Mouse (Mus musculus) urinary bladder, postnatal 10 days (tissue): ENCODE data around the gene Fancm.
A peak's percentile ranks its signal among the peaks of the same experiment; 100 is the strongest.
"Not testable (repeated sequence)": the region's sequence is repeated elsewhere in the genome, so short reads cannot be mapped to it uniquely, and the experiment has no call there.

Experiments
- DNase-seq: peaks from one replicate; pipeline ENCODE4 v3.0.0; 2022; ENCODE audit warnings: low spot score

Fancm gene

DNA sequence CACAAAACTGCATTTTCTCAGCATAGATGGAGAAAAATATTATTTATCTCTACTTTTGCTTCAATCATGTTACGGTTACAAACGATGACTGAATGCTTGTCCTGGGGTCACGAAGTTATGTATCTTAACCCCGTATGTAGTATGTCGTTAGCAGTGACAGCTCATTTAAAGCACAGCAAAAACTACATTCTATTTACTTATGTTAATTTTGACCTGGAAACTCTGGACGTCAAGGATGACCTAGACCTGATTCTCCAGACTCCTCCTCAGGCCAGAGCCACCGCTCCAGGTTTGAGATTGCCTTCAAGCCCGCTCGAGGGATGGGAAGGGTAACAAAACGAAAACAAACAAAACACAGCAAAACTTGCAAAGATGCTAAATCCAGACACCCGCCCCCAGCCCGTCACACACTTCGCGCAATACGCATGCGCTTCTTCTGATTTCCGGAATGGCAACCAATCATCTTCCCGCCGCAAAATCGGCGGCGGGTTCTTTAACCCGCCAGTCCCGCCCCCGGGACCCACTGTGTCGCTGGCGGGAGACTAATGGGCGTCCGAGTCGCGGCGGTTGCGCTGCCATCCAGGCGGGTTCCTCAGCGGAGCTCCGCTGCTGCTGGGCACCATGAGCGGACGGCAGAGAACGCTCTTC, at the start of gene Fancm:
Fancm (plus strand) TSS at position 519 of the 648 bp plus-strand sequence.
- peak; percentile 54 for DNase-seq

DNA sequence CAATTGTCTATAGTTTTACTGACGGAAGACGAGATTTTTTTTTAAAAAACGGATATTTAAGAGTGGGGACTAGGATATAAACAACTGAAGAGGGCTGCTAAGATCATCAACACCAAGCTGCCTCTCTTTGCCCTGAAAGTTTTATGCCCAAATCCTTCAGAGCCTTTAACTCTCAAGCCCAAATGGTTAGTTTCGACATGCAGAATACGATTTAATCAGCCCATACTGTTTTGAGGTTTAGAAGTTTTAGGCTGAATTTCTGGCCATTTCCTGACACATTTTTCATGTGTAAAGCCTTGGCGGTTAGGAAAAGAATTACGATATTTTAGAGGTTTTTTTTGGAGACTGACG, 39.6 kb upstream of the Fancm start:
- no peak for DNase-seq

DNA sequence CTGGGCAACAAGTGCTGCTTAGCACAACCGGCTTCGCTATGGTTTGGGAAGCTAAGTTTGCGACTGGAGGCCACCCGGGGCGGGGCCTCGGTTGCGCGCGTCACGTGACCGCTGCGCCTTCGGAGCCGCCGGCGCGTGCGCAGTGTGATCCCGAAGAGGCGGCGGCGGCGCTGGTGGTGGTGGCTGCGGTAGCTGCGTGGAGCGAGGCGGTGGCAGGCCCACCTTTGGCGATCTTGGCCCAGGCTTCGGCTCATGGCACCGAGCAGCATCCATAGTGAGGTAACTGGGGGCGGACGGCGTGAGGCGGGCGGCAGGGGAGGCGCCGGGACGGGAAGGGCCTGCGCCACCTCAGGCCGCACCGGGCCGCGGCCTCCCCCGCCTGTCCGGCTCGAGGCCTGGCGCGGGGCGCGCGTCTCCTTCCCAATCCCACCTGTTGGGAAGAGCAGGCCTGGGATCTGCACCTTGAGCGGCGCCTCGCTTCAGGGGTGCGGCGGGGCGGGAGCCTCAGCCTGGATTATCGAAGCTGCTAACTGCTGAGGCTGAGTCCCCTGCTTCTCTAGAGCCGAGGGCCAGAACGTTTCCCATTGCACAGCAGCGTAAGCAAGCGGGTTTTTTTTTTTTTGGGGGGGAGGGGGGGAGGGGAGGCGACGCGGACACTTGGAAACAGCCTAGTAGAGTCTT, 39.1 kb upstream of the Fancm start, which contains the start of gene Prpf39:
Prpf39 (plus strand) TSS at position 144 of the 681 bp plus-strand sequence.
- DNase-seq, result peak; percentile 72

DNA sequence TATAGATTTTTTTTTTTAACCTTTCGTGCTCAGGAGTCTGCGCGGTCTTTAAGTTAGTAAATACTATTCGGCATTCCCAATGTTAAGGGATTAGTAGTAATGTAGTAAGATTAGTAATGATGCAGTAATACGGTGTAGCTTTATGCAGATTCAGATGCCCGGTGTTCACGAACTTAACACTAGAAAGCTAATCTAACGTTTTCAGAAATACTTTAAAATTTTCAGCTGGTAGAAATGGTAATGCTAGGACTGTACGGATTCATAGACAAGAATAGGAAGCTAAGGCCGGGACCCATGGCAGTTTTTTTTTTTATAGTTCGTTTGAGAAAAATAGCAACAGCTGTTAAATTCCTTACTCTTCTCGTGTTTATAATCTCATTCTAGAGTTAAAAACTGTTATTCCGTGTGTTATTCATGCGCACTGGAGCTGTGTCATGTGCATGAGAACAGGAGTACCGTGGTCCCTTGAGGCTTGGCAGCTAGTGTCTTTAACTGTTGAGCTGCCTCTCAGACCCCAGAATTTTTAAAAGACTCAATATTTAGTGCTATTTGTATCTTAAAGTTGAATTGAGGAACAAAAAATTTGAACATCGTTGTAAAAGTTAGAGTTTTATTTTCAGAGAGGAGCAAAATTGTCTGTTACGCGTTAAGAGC, 38.4 kb upstream of the Fancm start:
- no peak for DNase-seq

DNA sequence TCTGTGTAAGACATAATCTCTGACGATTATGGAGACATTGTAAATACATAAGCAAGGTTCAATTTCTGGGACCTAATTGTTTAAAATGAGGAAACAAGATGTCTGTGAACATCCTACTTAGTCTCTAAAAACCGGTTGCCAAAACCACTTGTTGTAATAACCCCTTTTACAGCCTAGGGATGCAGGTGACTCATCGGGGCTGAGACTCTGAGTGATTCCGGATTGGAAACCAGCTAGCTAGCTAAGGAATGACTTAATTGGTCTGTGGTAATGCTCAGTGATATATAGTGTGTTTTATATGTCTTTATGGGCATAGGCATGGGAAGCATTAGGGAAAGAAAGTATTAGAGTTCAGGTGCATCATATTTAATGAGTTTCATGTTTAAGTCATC, 37.9 kb upstream of the Fancm start:
- no peak for DNase-seq

DNA sequence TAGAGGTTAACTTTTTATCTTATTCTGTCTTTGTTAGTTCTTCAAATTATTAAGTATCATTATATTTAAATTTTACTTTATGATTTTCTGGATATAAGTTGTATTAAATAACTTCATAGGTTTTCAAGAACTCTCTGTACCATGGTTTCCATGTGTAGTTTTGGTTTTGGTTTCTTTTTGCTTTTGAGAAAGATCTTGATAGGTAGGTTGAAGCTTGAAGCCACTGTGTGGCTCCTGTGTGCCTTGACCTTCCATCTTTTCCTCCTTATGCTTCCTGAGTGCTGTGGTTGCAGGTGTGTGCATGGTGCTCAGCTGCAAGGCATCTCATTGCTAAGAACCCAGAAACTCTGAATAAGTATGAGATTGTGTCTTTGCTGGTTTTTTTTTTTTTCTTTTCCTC, 26.6 kb upstream of the Fancm start:
- DNase-seq, result no peak

DNA sequence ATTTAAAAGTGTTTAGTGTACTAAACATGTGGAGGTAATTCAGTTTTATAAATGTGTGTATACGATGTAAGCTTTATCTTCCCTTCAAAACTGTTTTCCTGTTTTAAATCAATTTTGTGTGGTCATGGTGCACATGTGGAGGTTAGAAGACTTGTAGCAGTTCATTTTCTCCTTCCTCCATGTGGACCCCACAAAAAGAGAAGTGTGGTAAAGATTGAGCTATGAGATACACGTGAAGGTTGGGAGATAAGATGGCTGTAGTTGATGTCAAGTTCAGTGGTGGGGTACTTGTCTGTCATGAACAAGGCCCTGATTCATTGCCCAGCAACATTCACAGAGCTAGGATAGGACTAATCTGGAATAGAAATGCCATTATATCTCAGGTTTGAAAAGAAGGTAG, 17.2 kb upstream of the Fancm start:
- DNase-seq, result no peak

DNA sequence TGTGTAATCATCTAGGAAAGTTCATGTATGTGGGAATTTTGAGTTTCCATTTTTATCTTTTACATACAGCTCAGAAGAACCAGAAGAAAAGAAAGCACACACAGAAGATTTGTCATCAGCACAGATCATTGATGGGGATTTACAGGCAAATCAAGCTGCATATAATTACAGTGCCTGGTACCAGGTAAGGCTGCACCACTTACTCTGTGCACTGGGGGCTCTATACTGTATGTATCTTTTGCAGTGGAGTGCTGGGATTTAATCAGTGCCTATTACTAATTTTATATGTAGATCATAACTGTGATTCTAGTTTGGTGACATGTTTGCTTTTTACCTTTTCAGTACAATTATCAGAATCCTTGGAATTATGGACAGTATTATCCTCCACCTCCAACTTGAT, 14.3 kb upstream of the Fancm start:
- DNase-seq, result no peak

DNA sequence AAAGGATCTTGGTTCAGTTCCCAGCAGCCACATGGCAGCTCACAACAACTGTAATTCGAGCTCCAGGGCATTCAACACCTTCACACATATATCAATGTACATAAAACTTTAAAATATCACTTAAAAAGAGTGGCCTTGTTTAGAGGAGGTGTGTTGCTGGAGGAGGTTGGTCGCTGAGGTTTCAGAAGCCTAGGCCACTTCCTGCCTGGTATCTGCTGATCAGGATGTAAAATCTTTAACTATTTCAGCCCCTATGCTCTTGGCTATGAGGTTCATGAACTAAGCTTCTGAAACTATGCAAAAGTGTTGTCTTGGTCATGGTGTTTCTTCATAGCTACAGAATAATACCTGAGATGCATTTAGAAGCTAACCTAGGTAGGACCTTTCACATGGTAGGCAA, 10.2 kb upstream of the Fancm start:
- no peak for DNase-seq

DNA sequence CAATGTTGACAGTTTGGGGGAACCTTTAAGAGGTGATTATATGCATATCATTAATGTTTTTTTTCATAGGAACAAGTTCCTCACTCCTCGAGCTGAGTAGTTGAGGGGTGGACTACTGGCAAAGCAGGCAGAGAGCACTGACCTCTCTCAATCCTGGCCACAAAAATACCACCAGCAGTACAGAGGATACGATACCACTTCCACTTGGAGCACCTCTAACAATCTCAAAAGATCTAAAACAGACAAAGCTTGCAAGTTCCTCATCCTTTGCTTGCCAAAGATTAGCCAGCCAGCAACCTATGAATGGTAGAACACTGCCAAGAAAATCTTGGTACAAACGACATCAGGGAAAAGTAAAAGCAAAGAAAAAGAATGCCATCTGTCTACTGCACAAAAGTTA, 9.2 kb upstream of the Fancm start:
- DNase-seq, result no peak

DNA sequence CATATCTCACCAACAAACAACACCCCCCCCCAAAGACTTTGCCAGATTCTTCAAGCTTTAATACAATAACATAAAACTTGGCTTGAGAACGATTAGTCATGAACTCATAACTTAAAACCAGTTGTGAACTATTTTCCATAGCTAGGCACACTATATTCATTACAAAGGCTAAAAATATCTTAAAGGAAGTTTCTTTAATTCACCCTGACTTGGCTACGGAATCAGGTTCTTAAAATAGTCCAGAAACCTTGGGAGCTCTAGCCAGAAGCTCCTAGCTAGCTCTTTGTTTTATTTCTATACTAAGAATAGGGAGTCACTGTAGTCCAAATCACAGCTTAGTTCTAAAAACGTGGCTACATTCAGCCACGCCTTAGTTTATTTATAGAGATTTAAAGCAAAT, 7.0 kb upstream of the Fancm start:
- DNase-seq, result no peak

DNA sequence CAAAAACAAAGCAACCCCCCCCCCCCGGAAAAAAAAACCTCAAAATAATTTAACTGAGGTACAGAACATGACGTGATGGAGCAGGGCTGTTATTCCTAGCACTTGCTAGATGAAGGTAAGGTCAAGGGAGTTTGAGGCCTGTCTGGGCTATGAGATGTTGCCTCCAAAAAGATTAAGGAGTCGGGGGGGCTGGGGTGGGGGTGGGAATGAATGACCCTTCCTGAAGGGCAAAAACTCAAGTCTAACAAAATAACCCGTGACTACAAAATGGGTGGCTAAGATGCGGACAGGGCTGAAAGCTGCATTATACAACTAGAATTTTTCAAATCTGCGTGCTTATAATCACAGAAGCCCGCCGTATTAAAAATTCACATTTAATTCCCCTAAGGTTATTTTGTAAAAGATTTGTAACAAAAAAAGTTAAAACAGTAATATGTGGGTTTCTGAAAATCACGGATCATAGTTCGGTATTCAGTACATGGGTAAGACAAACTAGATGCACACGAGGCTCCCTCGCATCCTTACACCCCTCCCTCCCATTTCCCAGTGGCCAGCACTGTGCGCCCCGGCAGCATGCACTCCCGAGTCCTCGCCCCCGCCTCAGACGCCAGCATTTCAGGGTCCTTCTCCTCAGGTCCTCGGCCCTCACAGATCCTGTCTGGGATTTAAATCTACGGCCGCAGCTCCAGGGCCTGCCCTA, 2.3 kb upstream of the Fancm start:
- no peak for DNase-seq

DNA sequence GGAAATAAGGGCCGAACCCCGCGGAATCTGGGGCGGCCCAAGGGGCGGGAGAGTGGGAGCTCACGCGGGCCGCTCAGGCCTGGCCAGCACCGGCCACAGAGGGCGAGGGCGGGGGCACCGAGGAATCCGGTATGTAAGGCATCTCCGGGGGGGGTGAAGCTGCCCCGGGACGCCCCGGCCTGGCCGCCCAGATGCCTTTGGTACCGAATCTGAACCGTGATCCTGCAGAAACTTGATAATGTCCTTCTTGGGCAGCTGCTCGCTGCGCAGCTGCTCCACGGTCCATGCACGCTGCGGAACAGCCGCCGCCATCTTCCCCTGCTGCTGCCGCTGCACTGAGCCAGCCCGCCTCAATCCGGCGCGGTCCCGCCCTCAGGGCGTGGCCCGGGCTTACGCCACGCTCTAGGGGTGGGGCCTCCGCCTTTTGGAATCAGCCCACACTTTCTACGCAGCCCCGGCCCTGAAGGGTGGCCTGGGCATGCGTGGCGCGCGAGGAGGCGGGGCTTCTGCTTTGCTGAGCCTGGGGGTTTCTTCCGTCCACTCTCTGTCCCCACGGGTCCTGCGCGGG, 1.7 kb upstream of the Fancm start, which contains the start of gene Fkbp3:
Fkbp3 (minus strand) TSS at position 397 of the 568 bp plus-strand sequence.
- peak; percentile 84 for DNase-seq

DNA sequence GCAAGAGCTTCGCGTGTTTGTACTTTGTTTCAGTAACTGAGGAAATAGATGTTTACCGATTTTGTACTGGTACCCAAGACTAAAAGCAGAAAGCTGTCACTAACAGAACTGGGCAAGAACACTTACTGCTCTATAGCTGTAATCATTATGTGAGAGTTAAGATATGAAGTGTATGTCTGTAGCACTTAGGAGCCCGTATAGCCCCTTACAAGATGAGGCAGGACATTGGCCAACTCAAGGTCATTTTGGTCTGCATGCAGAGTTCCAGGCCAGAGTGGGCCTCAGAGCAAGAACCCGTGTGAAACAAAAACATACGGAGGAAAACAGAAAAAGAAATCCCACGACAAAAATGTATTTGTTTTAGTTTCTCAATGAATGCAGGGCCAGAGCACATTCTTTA, 752 bp upstream of the Fancm start:
- DNase-seq, result no peak

DNA sequence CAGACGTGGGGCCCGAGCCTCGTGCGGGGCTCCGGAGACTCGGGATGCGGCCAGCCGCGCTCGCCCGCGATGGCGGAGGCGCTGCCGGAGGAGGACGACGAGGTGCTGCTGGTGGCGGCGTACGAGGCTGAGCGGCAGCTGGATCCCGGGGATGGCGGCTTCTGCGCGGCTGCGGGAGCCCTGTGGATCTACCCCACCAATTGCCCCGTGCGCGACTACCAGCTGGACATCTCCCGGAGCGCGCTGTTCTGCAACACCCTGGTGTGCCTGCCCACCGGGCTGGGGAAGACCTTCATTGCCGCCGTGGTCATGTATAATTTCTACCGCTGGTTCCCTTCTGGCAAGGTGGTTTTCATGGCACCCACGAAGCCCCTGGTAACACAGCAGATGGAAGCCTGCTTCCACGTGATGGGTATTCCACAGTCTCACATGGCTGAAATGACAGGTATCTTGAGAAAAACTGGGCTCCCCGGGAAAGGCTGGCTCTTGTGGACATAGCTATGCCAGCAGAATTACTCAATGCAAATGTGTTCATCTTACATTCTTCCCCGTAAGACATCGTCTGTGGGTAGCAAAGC, 419 bp downstream of the Fancm start:
- no peak for DNase-seq

DNA sequence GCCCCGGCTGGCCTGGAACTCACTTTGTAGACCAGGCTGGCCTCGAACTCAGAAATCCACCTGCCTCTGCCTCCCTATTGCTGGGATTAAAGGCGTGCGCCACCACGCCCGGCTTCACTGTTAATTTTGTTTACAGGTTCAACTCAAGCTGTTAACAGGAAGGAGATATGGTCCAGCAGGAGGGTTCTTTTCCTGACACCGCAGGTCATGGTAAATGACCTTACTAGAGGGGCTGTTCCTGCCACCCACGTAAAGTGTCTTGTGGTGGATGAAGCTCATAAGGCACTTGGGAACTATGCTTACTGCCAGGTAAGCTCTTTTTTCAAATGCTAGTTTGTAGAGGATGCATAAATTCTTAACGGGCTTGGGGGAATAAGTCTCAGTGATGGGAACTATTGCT, 1.5 kb downstream of the Fancm start:
- no peak for DNase-seq

DNA sequence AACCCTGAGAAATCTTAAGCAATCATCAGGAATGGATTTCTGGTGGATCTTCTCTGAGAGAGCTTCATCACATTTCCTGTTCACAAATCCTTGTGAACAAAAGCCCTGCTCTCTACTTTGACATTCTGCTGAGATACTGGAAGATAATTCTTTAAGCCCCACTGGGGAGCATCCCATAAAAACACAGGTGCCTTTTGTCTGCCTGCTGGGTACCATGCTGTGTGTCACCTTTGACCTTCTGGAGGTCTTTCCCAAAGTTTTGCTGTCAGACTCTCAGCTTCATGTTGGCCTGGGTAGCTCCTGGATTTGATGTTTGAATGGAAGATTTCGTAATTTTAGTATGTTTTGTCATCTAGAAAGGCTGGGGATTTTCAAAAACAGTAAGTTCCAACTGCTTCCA, 33.3 kb downstream of the Fancm start:
- no peak for DNase-seq

DNA sequence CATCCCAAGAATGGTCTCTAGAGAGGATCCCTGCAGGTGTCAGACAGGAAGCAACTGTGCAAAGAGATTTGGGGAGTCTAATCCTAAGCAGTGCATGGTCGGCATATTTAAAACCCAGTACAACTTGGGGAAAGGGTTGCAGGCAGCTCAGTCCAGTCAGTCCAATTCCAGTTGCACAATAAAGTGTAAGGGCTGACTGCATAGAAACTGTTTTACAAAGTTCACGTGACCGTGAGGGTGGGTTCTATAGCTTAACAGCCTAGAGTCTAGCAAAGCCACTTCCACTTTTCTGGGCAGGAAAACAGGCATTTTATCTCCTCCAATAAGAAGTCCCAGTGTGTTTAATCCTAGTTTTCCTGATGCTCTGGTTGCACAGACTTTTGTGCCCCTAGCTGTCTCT, 36.1 kb downstream of the Fancm start:
- DNase-seq, result no peak

DNA sequence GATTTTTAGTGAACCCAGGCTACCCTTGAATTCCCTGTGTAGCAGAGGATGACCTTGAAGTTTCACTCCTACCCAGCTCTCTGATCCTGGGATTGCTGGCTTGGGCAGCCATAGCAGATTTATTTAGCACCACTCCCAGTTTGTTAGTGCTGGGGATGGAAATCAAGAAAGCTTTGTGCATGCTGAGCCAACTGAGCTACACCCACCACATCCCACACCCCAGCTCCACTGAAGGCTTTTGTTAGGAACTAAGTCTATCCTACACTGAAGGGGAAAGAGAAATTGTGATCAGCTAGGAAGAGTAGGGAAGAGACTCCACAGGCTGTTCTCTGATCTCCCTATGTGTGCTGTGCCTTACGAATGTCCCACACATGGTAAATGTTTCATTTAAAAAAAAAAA, 37.4 kb downstream of the Fancm start:
- no peak for DNase-seq

DNA sequence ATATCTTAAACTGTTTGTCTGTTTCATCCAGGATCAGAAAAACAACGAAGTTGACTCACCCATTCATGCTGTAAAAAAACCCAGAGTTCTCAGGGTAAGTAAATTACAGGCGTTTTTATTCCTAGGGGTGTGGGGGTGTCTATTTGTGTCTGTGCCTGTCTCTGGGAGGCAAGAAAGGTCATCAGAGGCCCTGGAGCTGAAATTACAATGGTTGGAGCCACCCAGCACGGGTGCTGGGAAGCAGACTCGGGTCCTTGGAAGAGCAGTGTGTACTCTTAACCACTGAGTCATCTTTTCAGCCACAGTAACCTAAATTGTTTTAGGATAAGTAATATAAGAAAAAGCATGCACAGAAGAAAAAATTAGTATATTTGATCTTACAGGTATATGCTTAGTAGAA, 38.5 kb downstream of the Fancm start:
- DNase-seq, result no peak

DNA sequence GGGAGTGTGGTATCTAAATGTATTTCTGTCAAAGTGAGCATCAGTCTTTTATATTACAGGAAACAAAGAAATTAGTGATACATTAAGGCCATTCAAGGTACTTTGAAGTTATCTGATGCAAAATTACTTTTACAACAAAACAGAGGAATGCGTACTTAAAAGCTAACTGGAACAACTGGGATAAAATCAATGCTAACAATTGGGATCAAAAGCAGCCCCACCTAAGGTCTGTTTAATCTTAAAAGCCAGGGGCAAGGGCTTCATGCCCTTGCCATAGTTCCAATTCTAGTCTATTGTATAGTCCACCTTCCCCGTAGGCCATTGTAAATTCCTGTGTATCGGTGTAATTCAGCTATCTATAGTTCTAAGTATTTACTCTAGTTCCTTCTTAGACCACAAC, 39.6 kb downstream of the Fancm start:
- DNase-seq, result not testable (repeated sequence)

DNA sequence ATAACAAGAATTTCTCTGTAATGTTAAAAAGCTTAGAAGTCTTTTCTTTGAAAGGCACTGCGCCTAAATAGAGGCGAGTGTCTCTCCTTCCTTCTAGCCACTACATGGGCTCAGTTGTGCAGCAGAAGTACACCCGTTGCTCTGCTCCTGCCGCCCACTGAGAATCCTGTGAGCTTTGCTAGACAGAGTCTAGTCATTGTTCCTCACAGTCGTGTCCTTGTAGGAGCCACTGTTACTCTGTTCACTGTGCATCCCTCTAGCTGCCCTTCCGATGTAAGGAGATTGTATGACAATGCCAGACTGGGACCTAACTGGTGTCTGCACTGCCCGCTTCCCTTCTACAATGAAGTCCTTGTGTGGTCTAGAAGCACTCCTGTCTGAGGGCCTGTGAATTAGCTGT, 43.6 kb downstream of the Fancm start:
- no peak for DNase-seq
